Mouse (Mus musculus) testis, adult 2 months (tissue): ENCODE results near the gene Fut4.

ENCODE experiments used
- CTCF ChIP-seq: fragments of 200-500 bp; IDR thresholded peaks from 2 replicates; pipeline ENCODE4 v1.5.1; 2012; ENCODE audit warnings: low read depth, mild to moderate bottlenecking, inconsistent platforms, low read length, moderate library complexity; ENCODE audit not compliant: control insufficient read depth, insufficient read depth, insufficient replicate concordance
- POLR2A ChIP-seq: fragments of 200-500 bp; IDR thresholded peaks from 2 replicates; pipeline ENCODE4 v1.6.1; 2012; ENCODE audit warnings: low read depth, mild to moderate bottlenecking, inconsistent platforms, low read length, moderate library complexity; ENCODE audit not compliant: control insufficient read depth

- TF ChIP-seq CTCF (no peak), POLR2A (no peak)
Observed at GRCm38 (mm10) chr9:14726629-14727028, 25.6 kb downstream of the Fut4 start.
